Mouse (Mus musculus): Measurements from ENCODE around the gene Sipa1l1. TPM values are rescaled to one million over a fixed set of nuclear protein-coding genes. Genes with fewer than 3 reads are reported as not detected.
A peak's percentile ranks its signal among the peaks of the same experiment; 100 is the strongest.

Gene Sipa1l1
- total RNA-seq, 1 experiment from 2014 or later, result 41.3 TPM

DNA sequence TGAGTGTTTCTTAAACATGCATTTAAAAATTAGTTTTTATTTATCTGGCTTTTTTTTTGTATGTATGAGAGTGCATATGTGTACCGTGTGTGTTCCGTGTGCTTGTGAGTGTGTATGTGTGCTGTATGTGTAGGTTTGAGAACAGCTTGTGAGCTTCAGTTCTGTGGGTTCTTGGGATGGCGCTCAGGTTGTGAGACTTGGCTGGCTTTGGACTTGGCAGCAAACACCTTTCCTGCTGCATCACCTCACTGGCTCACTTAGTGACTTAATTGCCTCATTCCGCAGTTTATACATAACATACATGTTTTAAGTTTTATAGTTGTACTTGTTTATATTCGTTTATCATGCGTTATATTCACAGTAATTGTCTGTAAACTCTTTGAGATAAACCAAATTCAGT is 35.0 kb downstream of the Sipa1l1 start:
- ATAC-seq (replicated peaks; ENCODE audit: low read depth, poor library complexity, severe bottlenecking), result no peak

DNA sequence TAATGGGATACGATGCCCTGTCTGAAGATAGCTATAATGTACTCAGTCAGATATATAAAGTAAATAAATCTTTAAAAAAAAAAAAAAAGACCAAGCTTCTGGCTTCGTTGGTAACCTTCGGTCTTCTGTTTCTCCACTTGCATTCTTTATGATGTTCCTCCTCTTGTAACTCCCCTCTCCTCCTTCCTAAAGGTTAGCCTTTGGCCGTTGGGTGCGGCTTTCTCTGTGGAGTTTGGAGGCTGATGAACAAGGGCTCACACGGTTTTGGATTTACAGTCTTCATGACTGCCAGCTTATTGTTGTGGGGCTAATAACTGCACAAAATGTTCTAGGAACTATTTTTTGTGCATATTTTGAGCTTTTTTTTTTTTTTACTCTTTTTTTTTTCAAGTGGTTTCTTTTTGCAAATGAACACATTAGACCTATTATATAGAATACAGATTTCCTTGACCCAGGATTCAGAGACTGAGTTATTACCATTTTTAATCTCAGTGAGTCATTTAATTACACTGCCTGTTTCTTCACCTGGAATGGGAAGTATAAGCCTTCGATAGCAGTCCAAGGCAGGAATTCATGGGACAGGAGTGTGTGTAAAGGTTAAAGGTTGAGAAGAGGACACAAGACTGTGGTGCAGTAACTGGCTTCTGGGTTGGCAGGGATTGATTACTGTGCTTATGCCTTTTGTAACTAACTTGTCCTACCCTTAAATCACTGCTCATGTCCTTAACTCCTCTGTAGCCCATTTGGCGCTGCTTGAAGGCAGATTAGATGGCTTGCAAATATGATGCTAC is 37.9 kb downstream of the Sipa1l1 start:
- ATAC-seq (replicated peaks; ENCODE audit: low read depth, poor library complexity, severe bottlenecking), result no peak

DNA sequence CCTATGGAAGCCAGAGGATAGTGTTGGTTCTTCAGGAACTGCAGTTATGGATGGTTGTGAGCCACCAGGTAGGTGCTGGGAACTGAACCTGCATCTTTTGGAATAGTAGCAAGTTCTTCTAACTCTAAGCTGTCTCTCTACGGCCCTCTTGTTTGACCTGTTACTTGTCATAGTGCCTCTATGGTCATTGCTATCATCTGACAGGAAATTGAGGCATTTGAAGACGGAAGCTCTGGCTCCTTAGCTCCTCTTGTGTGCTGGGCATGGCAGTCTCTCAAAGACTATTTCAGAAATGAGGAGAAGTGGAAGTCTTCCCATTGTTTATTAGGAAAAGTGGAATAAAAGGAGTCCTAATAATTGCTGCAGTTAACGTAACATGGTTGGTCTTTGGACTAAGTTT is 38.9 kb downstream of the Sipa1l1 start:
- no peak for ATAC-seq (replicated peaks; ENCODE audit: low read depth, poor library complexity, severe bottlenecking)

DNA sequence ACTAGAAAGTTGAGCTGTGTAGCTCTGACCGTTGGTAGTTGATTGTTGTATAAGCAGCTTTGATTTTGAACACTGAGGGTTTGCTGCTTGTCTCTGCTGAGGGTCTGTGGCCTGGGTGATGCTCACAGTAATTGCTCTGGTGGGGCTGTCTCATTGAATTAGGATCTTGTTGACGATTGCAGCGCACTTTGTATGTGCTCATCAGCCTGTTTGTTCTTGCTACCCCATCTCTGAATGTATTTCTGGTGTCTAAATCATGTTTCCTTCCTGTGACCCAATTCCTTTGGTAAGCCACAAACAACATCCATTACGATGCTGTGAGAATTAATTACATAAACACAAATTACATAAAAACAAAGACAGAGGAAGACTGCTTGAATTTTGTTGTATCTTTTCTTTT is 39.5 kb downstream of the Sipa1l1 start:
- peak; percentile 71 for ATAC-seq (replicated peaks; ENCODE audit: low read depth, poor library complexity, severe bottlenecking)

DNA sequence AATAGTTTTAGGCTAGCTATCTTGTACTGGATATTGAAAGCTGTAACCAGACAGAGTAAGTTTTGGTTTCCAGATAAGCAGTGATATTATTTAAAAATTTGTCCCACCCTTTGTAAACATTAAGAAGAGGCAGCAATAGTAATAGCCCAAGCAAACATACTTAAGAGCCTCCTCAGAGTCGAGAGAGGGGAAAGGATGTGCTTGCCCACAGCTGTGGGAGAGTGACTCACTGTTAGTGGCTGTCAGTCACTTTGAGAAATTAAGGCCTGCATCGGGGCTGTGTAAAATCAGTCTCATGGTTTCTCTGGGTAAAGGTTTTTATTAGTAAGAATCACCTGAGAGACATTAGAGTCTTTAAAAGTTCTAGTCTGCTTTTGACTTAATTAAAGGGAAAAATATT is 40.6 kb downstream of the Sipa1l1 start:
- 0 out of 2 replicates have a peak, but pooled peaks have one; percentile 37 for ATAC-seq (replicated peaks; ENCODE audit: low read depth, poor library complexity, severe bottlenecking)

DNA sequence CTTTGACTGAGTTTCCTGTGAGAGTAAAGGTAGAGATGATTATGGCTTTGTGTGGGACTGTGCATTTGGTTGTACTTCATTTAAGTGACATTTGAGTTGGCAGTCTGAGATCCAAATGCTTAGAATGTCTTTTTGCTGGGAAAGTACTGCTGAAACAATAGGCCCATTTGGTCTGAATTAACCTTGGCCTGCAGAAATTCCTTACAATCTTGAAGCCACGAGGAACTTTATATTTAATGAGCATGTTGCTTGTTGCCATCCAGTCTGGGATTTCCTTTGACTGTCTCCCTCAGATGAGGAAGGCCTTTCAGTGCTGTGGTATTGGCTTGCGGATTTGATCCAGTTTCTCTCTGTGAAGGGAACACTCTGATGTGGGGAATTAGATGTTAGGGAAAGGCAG is 43.9 kb downstream of the Sipa1l1 start:
- ATAC-seq (replicated peaks; ENCODE audit: low read depth, poor library complexity, severe bottlenecking), result no peak

DNA sequence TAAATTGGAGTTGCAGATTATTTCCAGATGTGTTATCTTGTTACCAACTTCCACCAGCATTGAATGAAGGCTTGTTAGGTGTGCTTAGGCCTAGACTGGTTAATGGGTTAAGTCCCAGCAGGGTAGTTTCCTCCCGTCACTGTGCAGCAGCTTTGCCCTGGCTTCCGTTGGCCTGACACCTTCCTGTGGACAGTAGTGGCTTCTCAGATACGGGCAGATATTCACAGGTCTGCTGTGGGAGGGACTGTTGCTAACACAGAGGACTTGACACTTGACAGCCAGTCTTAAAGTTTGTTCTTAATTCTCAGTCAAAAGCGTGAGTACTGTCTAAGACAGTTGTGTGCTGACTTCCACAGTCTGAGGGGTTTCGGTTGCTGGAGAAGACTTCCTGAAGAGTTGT is 45.8 kb downstream of the Sipa1l1 start:
- ATAC-seq (replicated peaks; ENCODE audit: low read depth, poor library complexity, severe bottlenecking), result no peak

DNA sequence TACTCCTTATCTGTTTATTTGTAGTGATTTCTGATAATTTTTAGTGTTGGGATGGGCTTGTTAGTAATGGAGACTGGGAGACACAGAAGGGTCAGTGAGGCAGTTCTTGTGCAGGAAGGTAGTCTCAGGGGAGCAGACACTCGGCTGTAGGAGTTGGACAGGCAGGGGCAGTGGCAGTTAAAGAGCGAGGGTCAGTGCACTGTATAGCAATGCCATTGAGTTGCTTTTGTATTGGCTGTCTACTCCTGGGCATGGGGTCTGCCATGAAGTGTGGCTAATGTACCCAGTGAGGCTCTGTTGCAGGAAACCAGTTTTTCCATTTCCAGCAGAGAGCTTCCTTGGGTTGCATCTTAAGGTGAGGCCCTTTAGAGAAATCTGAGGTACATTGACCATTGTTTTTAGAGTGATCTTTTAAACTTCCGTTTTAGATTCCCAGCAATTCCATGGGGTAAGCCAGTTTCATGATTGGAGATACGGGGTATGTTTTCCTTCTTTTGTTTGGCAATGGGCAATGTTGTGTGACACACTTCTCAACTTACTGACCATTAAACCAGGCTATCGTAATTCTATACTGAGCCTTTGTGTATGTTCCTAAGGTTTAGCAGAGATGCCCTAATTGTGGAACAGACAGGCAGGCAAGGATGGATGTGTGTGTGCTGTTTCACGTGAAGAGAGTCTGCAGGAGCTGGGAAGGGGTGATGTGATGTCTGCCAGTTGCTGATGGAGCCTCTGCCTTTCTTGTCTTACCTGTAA is 47.9 kb downstream of the Sipa1l1 start:
- no peak for ATAC-seq (replicated peaks; ENCODE audit: low read depth, poor library complexity, severe bottlenecking)

DNA sequence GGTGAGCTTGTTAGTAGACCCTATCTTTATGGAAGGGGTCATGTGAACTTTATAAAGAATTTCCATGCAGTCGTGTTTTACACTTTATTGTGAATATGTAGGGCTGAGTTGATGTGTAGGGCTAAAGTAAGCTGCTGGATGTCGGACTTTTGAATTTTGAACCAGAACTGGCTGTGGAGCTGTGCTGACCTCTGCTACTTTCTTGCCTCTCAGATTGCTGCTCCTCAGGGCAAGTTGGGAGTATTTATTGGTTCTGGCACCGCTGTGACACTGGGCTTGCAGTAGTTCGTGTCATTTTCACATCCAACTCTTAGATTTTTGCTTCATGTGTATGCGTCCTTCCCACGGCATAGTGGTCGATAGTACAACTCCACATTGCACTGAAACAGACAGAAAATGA is 49.1 kb downstream of the Sipa1l1 start:
- no peak for ATAC-seq (replicated peaks; ENCODE audit: low read depth, poor library complexity, severe bottlenecking)

DNA sequence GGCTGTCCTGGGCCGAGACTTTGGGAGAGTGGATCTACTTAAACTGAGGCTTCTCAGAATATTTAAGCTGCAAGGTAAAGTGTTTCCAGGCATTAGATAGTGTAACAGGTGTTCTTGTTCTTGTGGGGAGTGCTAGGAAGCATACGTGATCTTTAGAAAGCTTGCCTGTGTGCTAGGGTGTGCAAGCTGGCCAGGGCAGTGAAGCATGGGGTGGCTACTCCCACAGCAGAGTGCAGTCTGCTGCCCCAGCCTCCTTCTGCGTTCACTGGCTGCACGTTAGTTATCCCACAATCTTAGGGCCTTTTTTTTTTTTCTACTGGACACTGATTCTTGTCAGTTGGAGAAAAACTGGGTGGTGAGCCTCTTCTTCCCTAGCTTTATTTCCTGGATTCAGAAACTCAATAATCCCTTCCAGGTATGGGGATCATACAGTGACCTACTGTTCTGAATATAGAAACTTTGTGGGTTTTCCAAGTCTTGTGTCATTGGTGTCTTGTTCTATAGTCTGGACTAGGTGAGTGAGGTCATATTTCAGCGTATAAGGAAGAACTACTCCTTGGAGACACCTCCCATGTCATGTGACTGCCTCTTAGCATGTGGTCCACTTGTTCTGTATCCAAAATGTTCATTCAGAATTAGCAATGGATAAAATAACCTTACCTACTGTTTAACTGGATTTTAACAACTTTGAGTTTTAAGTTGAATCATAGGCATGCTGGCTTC is 51.4 kb downstream of the Sipa1l1 start:
- ATAC-seq (replicated peaks; ENCODE audit: low read depth, poor library complexity, severe bottlenecking), result no peak

DNA sequence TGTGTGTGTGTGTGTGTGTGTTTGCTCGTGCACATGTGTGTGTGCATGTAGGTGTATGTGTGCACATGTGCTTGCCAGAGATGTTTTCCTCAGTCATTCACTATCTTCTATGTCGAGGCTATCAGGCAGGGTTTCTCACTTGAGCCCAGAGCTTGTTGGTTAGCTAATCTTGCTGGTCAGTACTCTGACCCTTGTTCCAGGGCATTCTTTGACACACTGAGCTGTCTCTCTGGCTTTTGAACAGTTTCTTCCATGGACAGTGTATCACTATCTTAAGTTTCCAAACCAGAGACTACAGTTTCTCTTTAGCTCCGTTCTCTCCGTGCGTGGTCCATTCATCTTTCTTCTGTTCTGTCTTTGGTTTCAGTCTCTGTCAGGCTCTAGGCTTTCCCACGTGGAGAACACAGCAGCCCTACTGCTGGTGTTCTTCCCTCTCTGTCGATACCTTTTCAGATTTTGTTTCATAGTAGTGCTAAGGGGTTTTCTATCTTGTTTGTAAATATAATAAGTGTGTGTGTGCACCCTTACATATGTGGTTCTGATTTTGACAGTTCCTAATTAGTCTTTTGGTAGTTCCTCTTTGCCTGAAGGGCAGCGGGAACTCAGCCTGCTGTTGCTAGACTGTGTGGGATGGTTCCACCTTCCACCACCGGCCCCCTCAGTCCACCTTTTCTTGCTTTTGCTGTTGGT is 54.2 kb downstream of the Sipa1l1 start:
- ATAC-seq (replicated peaks; ENCODE audit: low read depth, poor library complexity, severe bottlenecking), result peak; percentile 11; the same call in 1 of the 2 replicates

DNA sequence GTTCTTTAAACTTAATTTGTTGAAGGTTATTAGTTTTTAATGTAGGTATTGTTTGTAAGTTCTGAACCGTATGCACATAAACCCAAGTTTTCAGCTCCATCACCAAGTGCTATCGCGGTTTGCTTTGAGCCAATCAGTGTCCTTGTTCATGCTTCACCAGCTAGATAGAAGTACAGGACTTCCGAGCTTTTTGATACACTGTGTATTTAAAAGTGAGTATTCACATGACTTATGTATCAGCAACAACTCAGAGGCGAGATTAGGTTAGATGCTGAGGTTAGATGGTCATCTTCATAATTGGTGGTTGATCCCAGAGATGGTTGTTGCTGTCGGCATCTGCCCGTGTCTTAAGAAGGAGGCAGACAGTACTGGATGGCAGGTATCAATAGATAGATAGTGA is 55.7 kb downstream of the Sipa1l1 start:
- no peak for ATAC-seq (replicated peaks; ENCODE audit: low read depth, poor library complexity, severe bottlenecking)

DNA sequence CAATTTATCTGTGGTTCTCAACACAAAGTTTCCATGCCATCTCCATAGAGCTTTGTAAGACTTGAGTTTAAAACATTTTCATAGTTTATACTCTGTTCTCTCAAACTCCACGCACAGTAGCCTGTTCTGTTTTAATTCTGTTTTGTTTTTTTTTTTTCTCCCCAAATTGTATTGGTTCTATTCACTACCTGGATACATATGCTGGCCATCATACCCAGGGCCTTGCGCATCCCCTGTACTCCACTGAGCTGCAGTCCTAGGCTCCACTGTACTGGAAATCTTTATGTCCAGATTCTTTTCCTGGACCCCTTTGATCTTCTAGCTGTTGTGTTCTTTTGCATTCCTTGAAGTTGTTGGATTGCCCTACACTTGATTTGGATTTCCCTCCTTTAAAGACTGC is 56.2 kb downstream of the Sipa1l1 start:
- ATAC-seq (replicated peaks; ENCODE audit: low read depth, poor library complexity, severe bottlenecking), result no peak

DNA sequence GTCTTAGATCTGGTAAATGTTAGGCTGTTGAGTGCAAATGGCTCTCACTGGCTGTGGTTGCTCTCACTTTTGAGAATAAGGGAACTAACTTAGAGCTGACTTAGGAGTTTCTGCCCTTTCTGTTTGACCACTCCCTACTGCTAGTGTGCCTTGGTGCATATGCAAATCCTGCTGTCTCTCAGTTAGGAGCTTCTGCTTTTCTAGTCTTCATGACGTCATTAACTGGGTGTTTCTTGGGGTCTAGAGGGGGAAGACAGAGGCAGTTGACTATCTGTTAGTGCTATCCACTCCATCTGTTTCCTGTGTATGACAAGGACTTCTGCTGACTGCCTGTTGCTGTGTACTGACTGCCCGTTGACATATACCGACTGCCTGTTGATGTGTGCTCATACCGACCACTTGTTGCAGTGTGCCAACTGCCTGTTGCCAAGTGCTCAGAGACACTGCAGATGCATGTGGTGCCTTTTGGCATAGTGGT is 56.7 kb downstream of the Sipa1l1 start:
- ATAC-seq (replicated peaks; ENCODE audit: low read depth, poor library complexity, severe bottlenecking), result peak; percentile 89

DNA sequence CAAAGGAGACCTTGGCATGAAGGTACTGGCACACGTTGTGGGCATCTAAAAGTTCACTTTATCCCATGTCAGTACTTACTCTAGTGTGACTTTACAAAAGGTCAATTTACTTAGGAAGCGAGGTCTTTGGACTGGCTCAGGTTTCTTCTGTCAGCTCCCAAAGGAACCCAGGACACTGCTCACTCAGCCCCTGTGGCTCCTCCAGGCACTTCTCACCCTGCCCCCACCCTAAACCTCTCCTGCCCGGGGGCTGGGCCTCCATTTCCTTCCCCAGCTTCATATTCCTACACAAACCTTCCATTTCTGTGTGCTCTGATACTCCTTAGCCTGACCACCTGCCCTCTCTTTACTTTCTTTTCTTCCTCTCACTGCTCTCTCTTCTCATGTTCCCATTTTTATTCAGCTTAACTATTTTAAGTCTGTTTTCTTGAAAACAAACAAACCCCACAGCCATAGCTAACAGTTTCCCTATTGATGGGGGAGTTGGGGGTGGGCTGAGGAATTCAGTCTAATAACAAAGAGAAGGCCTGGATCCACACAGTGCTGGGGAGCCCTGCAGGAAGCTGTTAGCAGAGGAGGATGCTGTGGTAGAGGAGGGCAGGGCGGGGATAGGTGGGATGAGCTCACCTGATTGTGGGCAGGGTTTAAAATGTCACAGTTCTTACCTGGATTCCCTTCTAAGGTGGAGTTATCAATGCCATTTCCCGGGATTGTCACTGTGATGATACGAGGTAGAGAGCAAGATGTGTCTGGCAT is 57.4 kb downstream of the Sipa1l1 start:
- no peak for ATAC-seq (replicated peaks; ENCODE audit: low read depth, poor library complexity, severe bottlenecking)

DNA sequence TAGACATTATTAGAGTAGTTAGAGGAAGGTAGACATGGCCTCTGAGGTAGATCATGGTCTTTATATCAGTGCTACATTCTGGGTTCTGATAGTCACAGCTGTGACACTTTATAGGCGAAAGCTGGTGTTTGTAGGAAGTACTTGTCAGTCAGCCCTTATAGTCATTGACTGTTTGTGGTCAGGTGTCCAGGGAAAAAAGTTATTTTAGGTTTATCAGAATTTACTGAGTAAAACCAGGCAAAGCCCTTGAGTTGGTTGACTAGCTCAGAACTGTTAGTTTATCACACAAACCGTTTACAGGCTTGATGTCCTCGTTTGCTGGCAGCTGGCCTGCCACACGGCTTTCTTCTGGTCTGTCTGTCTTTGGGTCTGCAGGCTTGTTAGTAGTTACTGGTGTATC is 61.0 kb downstream of the Sipa1l1 start:
- ATAC-seq (replicated peaks; ENCODE audit: low read depth, poor library complexity, severe bottlenecking), result no peak

DNA sequence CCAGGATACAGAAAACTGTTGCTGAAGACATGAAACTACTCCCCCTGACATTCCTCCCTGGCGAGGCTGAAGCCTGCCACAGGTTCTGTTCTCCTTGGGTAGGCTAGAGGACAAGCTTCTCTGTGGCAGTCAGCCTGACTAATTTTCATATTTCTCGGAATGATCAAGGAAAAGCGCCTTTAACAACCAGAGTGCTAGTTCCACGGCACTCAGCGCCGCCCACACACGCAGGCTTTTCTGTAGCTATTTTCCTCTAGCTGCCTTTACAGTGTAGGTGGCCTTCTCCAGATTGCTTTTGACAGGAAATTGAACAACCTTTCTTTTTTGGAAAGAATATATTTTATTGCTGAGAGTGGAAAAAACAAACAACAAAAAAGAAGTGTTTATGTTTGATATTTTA is 62.1 kb downstream of the Sipa1l1 start:
- no peak for ATAC-seq (replicated peaks; ENCODE audit: low read depth, poor library complexity, severe bottlenecking)

DNA sequence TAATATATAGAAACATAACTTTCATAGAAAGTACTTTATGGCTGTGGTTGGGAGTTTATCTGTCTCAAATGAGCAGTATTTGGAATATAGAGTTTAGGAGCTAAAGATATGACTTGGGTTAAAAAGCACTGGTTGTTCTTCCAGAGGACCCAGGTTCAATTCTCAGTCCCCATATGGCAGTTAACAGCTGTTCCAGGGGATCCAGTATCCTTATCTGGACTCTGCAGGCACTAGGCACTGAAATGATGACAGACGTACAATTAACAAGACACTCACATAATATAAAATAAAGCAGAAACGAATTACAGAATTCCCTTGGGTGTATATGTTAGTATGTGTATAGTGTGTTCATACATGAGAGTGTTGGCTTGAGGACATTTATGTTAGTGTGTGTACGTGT is 64.1 kb downstream of the Sipa1l1 start:
- ATAC-seq (replicated peaks; ENCODE audit: low read depth, poor library complexity, severe bottlenecking), result no peak

DNA sequence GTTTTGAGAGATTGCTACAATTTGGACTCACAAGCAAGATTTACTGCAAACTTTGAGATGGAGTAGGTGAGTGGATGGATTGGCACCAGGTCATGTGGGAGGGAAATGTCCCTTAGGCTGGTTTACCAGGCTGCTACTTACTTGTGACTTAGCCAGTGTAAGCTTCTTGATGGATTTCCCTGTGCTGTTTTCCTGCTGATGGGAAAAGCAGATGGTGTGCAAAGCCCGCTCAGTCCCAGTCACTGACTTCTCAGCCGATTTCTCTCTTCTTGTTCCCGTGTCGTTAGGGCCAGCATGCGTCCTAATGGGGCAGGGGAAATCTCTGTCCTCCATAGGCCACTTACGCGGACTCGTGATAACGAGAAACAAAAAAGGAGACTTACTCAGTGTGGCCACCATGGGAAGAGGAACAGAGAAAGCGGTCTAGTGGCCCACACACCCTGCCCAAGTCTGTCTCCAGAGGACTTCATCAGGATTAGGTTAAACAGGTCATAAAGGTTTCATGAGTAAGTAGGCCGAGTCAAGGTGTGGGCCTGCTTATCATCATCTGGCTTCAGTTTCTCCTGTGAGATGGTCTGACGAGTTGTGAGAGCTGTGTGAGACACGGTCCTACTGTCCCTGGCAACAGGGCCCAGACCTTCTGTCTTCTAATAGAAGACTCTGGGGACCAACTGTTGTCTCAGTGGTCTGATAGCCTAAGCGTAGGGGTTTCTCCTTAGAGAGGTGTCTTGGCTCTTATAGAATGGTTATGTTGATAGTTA is 65.5 kb downstream of the Sipa1l1 start:
- ATAC-seq (replicated peaks; ENCODE audit: low read depth, poor library complexity, severe bottlenecking), result no peak

All from common myeloid progenitor, adult 5-6 weeks (primary cell).